Mouse (Mus musculus): ENCODE results near the gene Sult1a1.

DNA sequence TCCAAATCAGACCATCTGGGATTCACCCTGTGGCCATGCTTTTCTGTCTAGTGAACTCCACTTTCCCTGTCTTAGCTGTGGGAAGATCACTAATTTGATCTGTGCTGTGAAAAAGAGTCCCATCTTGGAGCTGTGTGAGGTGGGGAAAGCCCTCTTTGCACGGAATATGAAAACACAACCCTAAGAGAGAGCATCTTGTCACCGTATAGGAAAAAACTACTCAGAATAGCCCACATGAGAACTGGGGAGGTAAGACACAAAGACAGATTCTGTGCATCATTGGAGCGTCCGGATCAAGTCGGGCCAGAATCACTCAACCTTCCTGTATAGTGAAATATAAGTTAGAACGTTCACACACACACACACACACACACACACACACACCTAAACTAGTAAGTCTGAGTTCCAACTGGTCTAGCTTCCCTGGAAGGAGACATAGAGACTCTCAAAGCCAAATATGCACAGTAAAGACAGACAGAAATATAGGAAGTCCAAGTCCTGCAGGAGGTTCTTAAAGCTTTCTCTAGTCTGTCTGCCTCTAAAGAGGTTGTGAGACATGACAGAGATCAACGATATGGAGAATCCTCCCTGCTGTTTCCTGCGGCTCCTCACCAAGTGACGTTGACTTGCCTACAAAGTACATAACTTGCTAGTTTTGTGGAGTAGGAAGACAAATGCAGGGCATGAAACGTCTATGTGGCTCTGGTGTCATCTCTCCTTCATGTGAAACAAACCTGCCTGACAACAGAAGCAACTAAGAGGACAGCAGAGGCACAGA lies 32.1 kb upstream of the Sult1a1 start:
- TF ChIP-seq POLR2A (IDR thresholded peaks at IDR 0.05; ENCODE audit: borderline replicate concordance, extremely low read depth, insufficient read depth, insufficient read length, poor library complexity, severe bottlenecking) (no peak), CTCF (IDR thresholded peaks at IDR 0.05; ENCODE audit: borderline replicate concordance, extremely low read depth, insufficient read depth, insufficient read length) (no peak)
